Mouse (Mus musculus) layer of hippocampus, postnatal 14 days (tissue): ENCODE data around the gene Vash2. TPM values are rescaled to one million over a fixed set of nuclear protein-coding genes. Genes with fewer than 3 reads are reported as not detected.

ENCODE experiments used
- DNase-seq, 2 experiments: peaks; one replicate each; pipeline ENCODE4 v3.0.0; 2021 to 2022; ENCODE audit warnings: low spot score in 2 of 2, mixed read lengths in 1 of 2
- total RNA-seq, 2 experiments: library from RNA; stranded (reverse); gene quantifications; 2 replicates each; pipeline ENCODE4 v1.2.3; 2021

The Vash2 gene
- total RNA-seq, 2 experiments from 2014 or later = 6.4 to 7.4 TPM

- no peak for DNase-seq
Measured at GRCm38 (mm10) chr1:190976887-190977573, 2.1 kb downstream of the Vash2 start.

GRCm38 (mm10) chr1:190974833-190975232 is 4.3 kb downstream of the Vash2 start:
- no peak for DNase-seq

- DNase-seq = no peak
Measured at GRCm38 (mm10) chr1:190974191-190974590, 4.9 kb downstream of the Vash2 start.

GRCm38 (mm10) chr1:190972612-190973192 is 6.4 kb downstream of the Vash2 start:
- no peak for DNase-seq

GRCm38 (mm10) chr1:190971708-190972610 is 7.1 kb downstream of the Vash2 start:
- DNase-seq = peak in 1 of 2 experiments; percentile 14

GRCm38 (mm10) chr1:190968010-190968409 is 11.1 kb downstream of the Vash2 start:
- no peak for DNase-seq

GRCm38 (mm10) chr1:190964992-190965780 is 13.9 kb downstream of the Vash2 start:
- DNase-seq = no peak

GRCm38 (mm10) chr1:190962760-190963159 is 16.3 kb downstream of the Vash2 start:
- no peak for DNase-seq

- DNase-seq = no peak
Measured at GRCm38 (mm10) chr1:190958821-190959220, 20.3 kb downstream of the Vash2 start.

GRCm38 (mm10) chr1:190953009-190953408 is 26.1 kb downstream of the Vash2 start:
- DNase-seq = no peak

GRCm38 (mm10) chr1:190951014-190951413 is 28.1 kb downstream of the Vash2 start:
- no peak for DNase-seq

- DNase-seq = no peak
Measured at GRCm38 (mm10) chr1:190948846-190949245, 30.2 kb downstream of the Vash2 start.

- DNase-seq = no peak
Measured at GRCm38 (mm10) chr1:190948439-190948838, 30.7 kb downstream of the Vash2 start.

GRCm38 (mm10) chr1:190947986-190948385 is 31.1 kb downstream of the Vash2 start:
- no peak for DNase-seq

GRCm38 (mm10) chr1:190944109-190944760 is 34.9 kb downstream of the Vash2 start:
- DNase-seq = peak; percentile 74 to 83

GRCm38 (mm10) chr1:190939803-190940202 is 39.3 kb downstream of the Vash2 start:
- no peak for DNase-seq

GRCm38 (mm10) chr1:190930181-190930580 is 48.9 kb downstream of the Vash2 start:
- DNase-seq = no peak

GRCm38 (mm10) chr1:190929010-190929695 is 49.9 kb downstream of the Vash2 start:
- DNase-seq = peak; percentile 30 to 41

GRCm38 (mm10) chr1:190928370-190929009 is 50.6 kb downstream of the Vash2 start:
- DNase-seq = peak; percentile 95 to 97
